Mouse (Mus musculus) urinary bladder, adult 18-20 months (tissue): ENCODE results near the gene P3h1.
"Not testable (repeated sequence)": the region's sequence is repeated elsewhere in the genome, so short reads cannot be mapped to it uniquely, and the experiment has no call there.

ENCODE experiments used
- DNase-seq, 2 experiments: peaks; one replicate each; pipeline ENCODE4 v3.0.0; 2022; ENCODE audit warnings: low spot score in 2 of 2, mixed read lengths in 2 of 2

P3h1 gene

DNA sequence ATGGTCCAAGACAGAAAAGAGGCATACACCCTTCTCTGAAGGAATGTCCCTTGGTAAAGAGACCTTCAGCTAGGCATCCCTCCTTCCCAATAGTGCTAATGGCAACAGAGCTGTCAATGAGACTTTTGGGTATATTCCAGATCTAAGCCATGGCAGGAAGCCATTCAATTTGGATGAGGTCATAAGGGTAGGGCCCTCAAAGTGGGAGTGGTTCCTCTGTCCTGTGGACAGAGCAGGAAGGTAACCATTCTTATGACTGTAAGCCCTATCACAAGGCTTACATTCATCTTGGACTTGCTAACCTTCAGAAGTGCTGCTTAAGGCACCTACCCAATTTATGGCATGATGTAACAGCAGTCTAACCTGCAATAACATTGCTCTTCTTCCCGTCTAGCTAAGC lies 41.9 kb downstream of the P3h1 start:
- DNase-seq: no peak

DNA sequence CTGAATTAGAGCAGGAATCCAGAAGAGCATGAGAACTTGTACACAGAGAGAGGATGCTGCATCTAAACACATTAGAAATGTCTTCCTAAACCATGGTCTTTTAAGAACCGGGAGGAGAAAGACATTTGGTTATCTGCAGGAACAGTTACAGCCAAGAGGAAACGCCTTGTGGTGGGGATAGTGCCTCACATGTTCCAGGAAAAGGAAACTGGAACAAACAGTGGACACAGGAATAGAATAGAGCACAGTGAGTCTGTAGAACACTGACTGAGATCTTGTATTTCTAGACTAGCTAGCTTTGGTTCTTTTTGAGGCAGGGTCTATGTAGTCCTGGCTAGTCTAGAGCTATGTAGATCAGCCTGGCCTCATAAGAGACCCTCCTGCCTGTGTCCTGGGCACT lies 42.5 kb downstream of the P3h1 start:
- DNase-seq: no peak

DNA sequence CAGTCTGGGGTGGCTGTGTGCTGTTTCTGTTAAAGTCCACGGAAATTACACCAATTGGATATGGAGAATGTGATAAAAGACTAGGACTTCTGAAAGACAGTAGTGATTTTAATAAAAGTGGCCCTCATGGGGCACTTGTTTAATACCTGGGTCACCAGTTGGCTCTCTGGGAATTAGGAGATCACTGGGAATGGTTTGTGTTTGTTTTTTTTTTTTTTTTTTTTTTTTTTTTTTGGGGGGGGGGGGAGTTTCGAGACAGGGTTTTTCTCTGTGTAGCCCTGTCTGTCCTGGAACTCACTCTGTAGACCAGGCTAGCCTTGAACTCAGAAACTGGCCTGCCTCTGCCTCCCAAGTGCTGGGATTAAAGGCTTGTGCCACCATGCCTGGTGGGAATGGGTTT lies 43.0 kb downstream of the P3h1 start:
- no peak for DNase-seq

DNA sequence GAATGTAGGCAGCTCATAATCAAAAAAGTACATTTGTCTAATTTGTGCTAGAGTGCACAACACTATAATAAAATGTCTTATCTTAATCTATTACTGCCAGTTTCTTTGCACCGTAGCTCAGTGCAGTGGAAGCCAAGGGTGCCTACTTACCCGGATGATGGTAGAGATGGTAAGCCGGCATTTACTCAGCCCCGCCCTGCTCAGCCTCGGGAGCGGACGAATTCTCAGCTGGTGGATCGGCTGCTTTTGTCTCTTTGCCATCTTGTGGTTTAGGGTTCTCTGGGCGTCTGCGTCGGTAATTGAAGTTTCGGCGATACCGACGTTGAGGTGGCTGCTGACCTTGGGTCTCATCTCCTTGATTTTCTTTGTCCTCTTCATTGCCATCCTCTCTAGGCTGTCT lies 46.1 kb downstream of the P3h1 start:
- DNase-seq: not testable (repeated sequence)

DNA sequence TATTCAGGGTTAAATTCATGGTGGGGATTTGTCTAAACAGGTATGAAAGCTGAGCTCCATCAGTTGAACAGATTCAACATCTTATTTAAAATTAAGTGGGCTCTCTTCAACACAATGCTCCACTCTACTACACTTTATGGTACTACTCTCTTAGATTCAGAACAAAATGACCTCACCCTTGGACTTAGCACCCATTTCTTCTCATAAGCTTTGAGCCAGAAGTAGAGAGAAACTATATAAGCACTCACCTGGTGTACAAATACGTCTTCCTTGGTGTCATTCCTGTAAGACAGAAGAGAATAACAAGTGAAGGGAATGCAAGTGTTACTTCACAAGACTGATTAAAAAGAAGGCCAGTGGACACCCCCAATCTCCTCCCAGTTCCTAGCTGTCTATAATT lies 52.1 kb downstream of the P3h1 start:
- no peak for DNase-seq

DNA sequence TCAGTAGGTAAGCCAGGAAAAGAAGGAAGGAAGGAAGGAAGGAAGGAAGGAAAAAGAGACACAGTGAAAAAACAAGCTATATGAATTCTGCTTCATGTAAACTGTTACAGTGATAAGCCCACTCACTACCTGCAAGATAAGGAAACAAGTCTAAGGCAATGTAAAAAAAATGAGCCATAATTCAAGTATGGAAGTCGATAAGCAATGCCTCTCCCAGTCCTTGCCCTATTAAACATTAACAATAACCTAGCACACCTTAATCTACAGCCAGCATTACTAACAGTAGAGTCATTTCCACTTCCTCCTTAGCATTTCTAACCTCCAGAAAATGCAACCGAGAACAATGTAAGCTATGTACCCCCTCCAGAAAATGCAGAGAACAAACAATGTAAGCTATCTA lies 52.6 kb downstream of the P3h1 start:
- no peak for DNase-seq

DNA sequence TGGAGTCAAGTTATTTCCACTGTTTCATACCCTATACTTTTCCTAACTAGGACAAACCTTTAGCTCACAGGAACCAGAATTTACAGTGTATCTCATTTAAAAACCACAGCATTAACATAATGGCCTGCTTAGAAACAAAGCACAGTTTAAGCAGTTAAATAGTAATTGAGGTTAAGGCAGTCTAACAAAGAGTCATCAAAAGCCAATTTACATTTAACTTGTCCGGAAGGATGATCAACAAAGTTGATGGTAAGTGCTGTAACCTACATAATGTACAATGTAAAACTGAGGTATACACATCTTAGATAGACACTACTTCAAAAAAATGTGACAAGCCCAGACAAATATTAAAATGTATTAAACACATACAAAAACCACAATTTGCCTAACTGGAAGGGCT lies 59.2 kb downstream of the P3h1 start:
- DNase-seq: no peak

DNA sequence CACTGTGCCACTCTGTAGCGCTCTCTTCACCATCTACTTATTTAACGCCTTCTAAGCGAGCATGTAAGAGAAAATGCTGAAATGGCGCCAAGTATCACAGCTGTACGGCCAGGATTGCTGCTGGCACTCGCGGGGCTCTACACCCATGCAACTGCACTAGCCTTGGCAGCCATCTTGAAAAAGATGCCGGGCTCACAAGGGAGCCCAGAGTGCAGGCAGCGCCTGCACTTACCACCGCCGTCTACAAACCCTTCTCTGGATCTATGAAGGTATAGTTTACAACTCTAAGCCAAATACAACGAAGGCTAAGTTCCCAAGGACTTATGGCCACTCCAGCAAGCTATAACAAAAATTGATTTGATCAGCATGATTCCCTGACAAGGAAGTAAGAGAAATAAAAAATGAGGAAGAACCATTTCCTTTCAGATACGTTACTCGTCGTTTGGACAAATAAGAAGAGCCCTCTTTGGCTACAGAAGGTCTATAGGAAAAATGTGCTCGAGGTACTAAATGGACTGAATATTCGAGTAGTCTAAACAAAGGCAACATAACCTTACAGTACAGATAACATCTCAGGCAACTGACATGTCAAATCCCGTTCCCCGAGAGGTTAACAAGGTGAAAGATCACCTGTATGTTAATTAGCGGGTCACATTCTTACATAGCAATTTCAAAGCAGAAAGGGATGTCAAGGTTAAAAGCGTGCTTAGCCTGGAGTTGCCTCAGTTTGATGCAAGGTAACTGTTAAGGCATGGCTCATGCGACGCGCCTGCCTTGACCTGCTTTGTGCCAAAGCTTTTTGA lies 60.3 kb downstream of the P3h1 start:
- peak; percentile 14 to 15 for DNase-seq

DNA sequence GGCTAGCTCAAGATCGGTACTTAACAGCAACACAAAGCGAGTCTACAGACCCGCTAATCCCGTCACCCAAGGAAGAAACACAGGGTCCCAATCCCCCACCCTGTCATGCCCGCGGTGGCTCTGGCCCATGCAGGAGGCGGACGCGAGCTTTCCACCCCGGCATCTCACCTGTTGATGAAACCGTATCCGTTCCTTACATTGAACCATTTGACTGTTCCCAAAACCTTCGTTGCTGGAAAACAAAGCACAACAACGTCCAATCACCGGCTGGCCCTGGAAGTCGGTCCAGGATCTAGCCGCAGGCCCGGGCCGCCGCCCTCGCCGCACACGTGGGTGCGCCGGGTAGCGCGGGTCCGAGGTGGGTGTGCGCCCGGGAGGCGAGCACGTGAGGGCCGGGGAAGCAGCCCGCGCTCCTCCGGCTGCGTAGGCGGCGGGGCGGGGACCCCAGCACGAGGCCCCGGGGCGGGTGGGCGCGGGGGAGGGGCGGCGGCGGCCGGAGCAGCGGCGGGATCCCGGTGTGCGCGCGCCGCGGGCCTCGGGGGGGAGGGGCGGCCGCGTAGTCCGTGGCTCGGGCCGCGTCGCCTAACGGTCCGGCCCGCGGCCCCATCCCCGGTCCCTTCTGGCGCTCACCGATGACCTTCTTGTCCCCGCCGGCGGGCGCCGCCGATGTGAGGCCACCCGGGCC lies 61.0 kb downstream of the P3h1 start:
- DNase-seq: peak in 1 of 2 experiments; percentile 34

DNA sequence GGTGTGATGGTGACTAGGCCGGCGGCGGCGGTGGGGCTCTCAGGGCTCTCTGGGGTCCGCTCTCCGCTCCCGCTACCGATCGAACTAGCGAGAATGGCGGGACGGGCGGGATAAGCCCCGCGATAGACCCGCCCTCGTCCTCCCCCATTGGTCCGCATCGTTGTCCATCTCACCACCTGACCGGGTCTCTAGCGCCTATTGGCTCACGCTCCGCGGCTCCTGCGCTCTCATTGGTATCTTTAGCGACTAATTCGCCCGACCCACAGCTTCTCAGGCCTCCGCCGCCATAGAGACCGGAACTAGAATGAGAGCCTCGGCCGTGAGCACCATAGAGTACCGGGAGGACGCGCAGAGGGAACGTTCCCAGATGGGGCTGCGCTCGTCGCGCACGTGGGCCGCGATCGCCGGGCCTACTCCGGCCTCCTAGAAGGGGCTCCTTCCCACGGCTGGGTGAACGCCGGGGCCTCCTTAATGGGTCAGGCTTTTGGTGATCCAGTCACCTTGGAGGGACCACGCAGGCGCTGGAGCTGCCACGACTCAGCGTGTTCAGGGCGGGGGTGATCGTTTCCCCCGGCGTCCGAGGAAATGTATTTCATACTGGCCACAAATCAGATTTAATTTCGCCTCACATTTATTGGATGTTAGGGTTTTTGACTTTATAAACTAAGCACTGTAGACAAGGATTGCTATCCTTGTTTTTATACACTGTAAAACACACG lies 61.9 kb downstream of the P3h1 start, which contains the start of gene Ybx1:
Gene Ybx1 (minus strand): TSS at position 190 of the 719 bp plus-strand sequence.
- peak; percentile 100 for DNase-seq

DNA sequence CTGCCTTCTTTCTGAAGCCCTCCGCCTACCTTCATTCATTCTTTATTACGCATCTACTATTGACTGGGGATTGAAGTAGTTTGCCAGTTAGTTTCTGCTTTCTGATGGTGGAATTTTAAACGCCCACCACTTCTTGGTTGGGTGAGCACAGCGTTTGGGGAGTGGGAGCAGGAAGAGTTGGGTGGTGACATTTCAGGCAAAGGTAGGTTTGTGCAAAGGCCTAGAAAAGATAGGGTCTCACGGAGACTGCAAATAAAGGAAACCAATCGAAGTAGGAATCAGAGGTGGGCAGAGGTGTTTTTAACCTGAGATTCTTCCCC lies 62.4 kb downstream of the P3h1 start:
- DNase-seq: no peak

DNA sequence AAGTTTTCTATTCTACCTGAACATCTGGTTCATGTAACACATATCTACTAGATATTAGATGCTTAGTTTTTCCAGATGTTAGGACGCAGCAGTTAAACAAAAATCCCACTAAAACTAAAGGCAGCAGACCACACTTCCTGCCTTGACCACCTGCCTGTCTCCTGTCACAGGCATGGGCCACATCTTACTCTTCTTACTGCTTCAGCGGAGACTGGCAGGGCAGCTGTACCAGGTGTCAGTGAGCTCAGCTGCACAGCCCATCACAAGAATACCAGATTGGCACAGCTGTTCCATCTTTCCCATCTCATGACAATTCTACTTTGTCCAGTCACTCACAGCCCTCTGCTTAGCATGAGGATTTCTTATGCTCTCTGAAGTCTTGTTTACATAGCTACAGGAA lies 64.6 kb downstream of the P3h1 start:
- no peak for DNase-seq
